Mouse (Mus musculus): ENCODE data around the gene Tmem198. TPM values are rescaled to one million over a fixed set of nuclear protein-coding genes. Genes with fewer than 3 reads are reported as not detected.

Tmem198 gene
- polyA plus RNA-seq, 1 experiment from 2014 or later = 0.98 TPM

GRCm38 (mm10) chr1:75448937-75449336 lies 30.4 kb upstream of the Tmem198 start:
- Histone ChIP-seq H3K4me2 (ENCODE audit: low read depth, low read length) (peak overlapping the region; percentile 0; the same call in 1 of the 2 replicates), H3K27me3 (ENCODE audit: control insufficient read depth, insufficient read depth, low read length) (peaks cover 30% of the 10 kb centered on the region), H3K4me1 (ENCODE audit: control insufficient read depth, insufficient read depth, low read length) (peaks cover 37% of the 10 kb centered on the region), H3K27ac (replicated peaks; ENCODE audit: low read depth, low read length) (0 out of 2 replicates have a peak overlapping the region, but pooled peaks have one; percentile 28), H3K36me3 (replicated peaks; ENCODE audit: control insufficient read depth, insufficient read depth, low read depth, low read length) (no peaks in the 10 kb centered on the region), H3K9ac (replicated peaks; ENCODE audit: low read length) (no peak overlapping the region; the same call in 1 of the 2 replicates), H3K9me3 (replicated peaks; ENCODE audit: control insufficient read depth, low read length) (no peaks in the 10 kb centered on the region), H3K4me3 (ENCODE audit: low read depth, low read length) (no peak overlapping the region)
- WGBS = 0% methylated on average over 14 of the region's 14 CpGs
- DNase-seq (ENCODE audit: low spot score) (no peak), ATAC-seq (replicated peaks; ENCODE audit: insufficient number of reproducible peaks, low FRiP score, low TSS enrichment, low read depth) (no peak)

DNA sequence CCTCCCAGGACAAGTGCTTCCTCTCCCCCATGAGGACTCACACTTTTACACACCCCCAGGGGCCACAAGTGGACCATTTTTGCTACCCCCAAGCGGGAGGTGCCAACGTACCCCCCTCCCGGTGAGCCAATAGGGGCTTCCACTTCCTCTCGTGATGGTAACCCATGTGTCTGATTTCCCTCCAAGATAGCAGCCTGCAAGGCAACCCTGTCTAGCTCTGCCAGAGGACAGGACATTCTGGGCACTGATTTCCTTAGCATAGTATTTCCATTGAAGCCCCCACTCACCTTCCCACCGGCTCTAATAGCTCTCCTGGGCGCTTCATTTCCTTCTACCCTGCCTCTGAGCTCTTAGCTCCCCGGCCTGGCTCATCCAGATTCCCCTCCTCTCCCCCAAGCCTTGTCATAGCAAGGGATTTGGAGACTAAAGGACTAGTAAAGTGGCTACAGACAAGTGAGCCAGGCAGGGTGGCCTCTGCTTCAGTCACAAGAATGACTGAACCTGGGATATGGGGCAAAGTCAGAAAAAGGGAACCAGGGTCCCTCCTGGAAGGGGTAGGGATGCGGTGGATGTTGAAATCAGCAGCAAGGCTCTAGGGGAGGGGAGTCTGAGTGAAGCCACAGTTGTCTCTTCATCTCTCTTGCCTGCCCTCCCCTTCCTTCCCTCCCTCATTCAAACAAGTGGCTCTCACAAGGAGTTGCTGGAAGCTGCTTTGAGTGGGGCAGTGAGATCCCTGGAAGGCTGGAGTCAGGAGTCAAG lies 29.8 kb upstream of the Tmem198 start:
- 3% methylated on average over 8 of the region's 8 CpGs for WGBS
- H3K36me3 ChIP-seq (replicated peaks; ENCODE audit: control insufficient read depth, insufficient read depth, low read depth, low read length) = no peaks in the 10 kb centered on the region
- H3K4me1 ChIP-seq (ENCODE audit: control insufficient read depth, insufficient read depth, low read length) = peaks cover 34% of the 10 kb centered on the region
- no peak for DNase-seq (ENCODE audit: low spot score)
- H3K9me3 ChIP-seq (replicated peaks; ENCODE audit: control insufficient read depth, low read length) = no peaks in the 10 kb centered on the region
- H3K27me3 ChIP-seq (ENCODE audit: control insufficient read depth, insufficient read depth, low read length) = peaks cover 30% of the 10 kb centered on the region
- H3K4me3 ChIP-seq (ENCODE audit: low read depth, low read length) = no peak overlapping the region
- no peak overlapping the region; the same call in 1 of the 2 replicates for H3K27ac ChIP-seq (replicated peaks; ENCODE audit: low read depth, low read length)
- no peak overlapping the region; the same call in 1 of the 2 replicates for H3K9ac ChIP-seq (replicated peaks; ENCODE audit: low read length)
- ATAC-seq (replicated peaks; ENCODE audit: insufficient number of reproducible peaks, low FRiP score, low TSS enrichment, low read depth) = no peak
- no peak overlapping the region for H3K4me2 ChIP-seq (ENCODE audit: low read depth, low read length)

DNA sequence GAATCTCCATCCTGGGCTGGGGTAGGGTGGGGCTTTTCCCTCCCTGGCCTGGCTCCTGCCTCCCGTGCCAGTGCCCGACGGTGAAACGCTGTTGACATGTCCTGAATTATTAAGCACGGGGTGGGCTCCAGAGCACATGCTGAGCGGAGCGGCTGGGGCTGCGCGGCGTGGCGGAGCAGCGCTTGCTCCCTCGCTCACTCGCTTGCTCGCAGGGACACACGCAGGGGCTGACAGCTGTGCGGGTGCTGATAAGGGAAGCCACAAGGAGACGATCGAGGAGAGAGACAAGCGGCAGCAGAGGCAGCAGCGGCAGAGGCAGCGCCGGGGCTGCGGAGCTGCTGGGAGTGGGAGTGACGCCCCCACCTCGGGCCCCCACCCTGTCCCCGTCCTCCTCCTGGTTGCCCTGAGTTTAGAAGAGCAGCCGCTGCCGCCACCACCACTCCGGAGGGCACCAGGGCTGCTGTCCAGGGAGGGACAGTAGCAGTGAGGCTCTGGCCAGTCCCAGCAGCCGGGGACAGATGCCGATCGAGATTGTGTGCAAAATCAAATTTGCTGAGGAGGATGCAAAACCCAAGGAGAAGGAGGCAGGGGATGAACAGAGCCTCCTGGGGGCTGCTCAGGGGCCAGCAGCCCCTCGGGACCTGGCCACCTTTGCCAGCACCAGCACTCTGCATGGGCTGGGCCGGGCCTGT lies 28.9 kb upstream of the Tmem198 start, which contains the start of gene Asic4:
Gene Asic4, plus strand, starts transcription at position 123 of the 692 bp plus-strand sequence.
- Histone ChIP-seq H3K9ac (replicated peaks; ENCODE audit: low read length) (peak within 1 kb of the TSS; percentile 54), H3K4me2 (ENCODE audit: low read depth, low read length) (peak within 1 kb of the TSS; percentile 46), H3K36me3 (replicated peaks; ENCODE audit: control insufficient read depth, insufficient read depth, low read depth, low read length) (no peaks in the 10 kb centered on the region), H3K27ac (replicated peaks; ENCODE audit: low read depth, low read length) (no peak within 1 kb of the TSS; the same call in 1 of the 2 replicates), H3K4me3 (ENCODE audit: low read depth, low read length) (peak within 1 kb of the TSS; percentile 26), H3K27me3 (ENCODE audit: control insufficient read depth, insufficient read depth, low read length) (peaks cover 30% of the 10 kb centered on the region), H3K4me1 (ENCODE audit: control insufficient read depth, insufficient read depth, low read length) (peaks cover 32% of the 10 kb centered on the region), H3K9me3 (replicated peaks; ENCODE audit: control insufficient read depth, low read length) (no peaks in the 10 kb centered on the region)
- ATAC-seq (replicated peaks; ENCODE audit: insufficient number of reproducible peaks, low FRiP score, low TSS enrichment, low read depth) = no peak
- DNase-seq (ENCODE audit: low spot score) = no peak
- WGBS = 2% methylated on average over 35 of the region's 35 CpGs

- no peak overlapping the region for H3K9ac ChIP-seq (replicated peaks; ENCODE audit: low read length)
- no peaks in the 10 kb centered on the region for H3K9me3 ChIP-seq (replicated peaks; ENCODE audit: control insufficient read depth, low read length)
- 70% methylated on average over 5 of the region's 5 CpGs for WGBS
- ATAC-seq (replicated peaks; ENCODE audit: insufficient number of reproducible peaks, low FRiP score, low TSS enrichment, low read depth) (no peak), DNase-seq (ENCODE audit: low spot score) (no peak)
- H3K27ac ChIP-seq (replicated peaks; ENCODE audit: low read depth, low read length) = no peak overlapping the region
- H3K4me3 ChIP-seq (ENCODE audit: low read depth, low read length) = no peak overlapping the region
- peaks cover 31% of the 10 kb centered on the region for H3K4me1 ChIP-seq (ENCODE audit: control insufficient read depth, insufficient read depth, low read length)
- no peaks in the 10 kb centered on the region for H3K36me3 ChIP-seq (replicated peaks; ENCODE audit: control insufficient read depth, insufficient read depth, low read depth, low read length)
- H3K4me2 ChIP-seq (ENCODE audit: low read depth, low read length) = no peak overlapping the region
- peaks cover 30% of the 10 kb centered on the region for H3K27me3 ChIP-seq (ENCODE audit: control insufficient read depth, insufficient read depth, low read length)
These were observed 27.4 kb upstream of the Tmem198 start for GRCm38 (mm10) chr1:75451900-75452299.

DNA sequence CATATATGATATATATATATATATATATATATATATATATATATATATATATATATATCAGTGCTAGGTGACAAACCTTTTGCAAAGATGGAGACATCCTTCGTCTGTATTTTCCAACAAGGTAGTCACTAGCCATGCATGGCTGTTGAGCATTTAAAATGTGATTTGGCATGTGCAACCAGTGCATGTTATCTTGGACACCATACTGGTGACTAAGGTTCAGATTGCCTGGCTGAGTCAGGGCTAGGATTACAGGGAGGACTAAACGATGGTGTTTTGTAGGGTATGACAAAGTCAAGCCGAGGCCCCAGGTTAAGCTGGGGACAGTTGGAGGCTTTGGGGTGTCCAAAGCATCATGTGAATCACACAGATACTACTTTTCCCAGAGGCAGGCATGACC lies 23.9 kb upstream of the Tmem198 start:
- 60% methylated on average over 3 of the region's 3 CpGs for WGBS
- H3K4me1 ChIP-seq (ENCODE audit: control insufficient read depth, insufficient read depth, low read length) = peaks cover 8% of the 10 kb centered on the region
- no peak overlapping the region for H3K4me2 ChIP-seq (ENCODE audit: low read depth, low read length)
- H3K9me3 ChIP-seq (replicated peaks; ENCODE audit: control insufficient read depth, low read length) = no peaks in the 10 kb centered on the region
- peaks cover 16% of the 10 kb centered on the region for H3K27me3 ChIP-seq (ENCODE audit: control insufficient read depth, insufficient read depth, low read length)
- H3K27ac ChIP-seq (replicated peaks; ENCODE audit: low read depth, low read length) = no peak overlapping the region
- no peak overlapping the region for H3K4me3 ChIP-seq (ENCODE audit: low read depth, low read length)
- no peak for DNase-seq (ENCODE audit: low spot score)
- ATAC-seq (replicated peaks; ENCODE audit: insufficient number of reproducible peaks, low FRiP score, low TSS enrichment, low read depth) = no peak
- no peaks in the 10 kb centered on the region for H3K36me3 ChIP-seq (replicated peaks; ENCODE audit: control insufficient read depth, insufficient read depth, low read depth, low read length)
- no peak overlapping the region for H3K9ac ChIP-seq (replicated peaks; ENCODE audit: low read length)

GRCm38 (mm10) chr1:75455948-75456347 lies 23.4 kb upstream of the Tmem198 start:
- no peak for DNase-seq (ENCODE audit: low spot score)
- Histone ChIP-seq H3K27me3 (ENCODE audit: control insufficient read depth, insufficient read depth, low read length) (peaks cover 11% of the 10 kb centered on the region), H3K4me2 (ENCODE audit: low read depth, low read length) (no peak overlapping the region)

GRCm38 (mm10) chr1:75456746-75457564 lies 22.4 kb upstream of the Tmem198 start:
- Histone ChIP-seq H3K4me2 (ENCODE audit: low read depth, low read length) (no peak overlapping the region), H3K4me1 (ENCODE audit: control insufficient read depth, insufficient read depth, low read length) (no peaks in the 10 kb centered on the region; the same call in none of the 2 replicates), H3K4me3 (ENCODE audit: low read depth, low read length) (no peak overlapping the region), H3K9ac (replicated peaks; ENCODE audit: low read length) (no peak overlapping the region), H3K36me3 (replicated peaks; ENCODE audit: control insufficient read depth, insufficient read depth, low read depth, low read length) (no peaks in the 10 kb centered on the region), H3K27me3 (ENCODE audit: control insufficient read depth, insufficient read depth, low read length) (peaks cover 7% of the 10 kb centered on the region), H3K27ac (replicated peaks; ENCODE audit: low read depth, low read length) (no peak overlapping the region), H3K9me3 (replicated peaks; ENCODE audit: control insufficient read depth, low read length) (no peaks in the 10 kb centered on the region)
- WGBS = 6% methylated on average over 14 of the region's 14 CpGs
- ATAC-seq (replicated peaks; ENCODE audit: insufficient number of reproducible peaks, low FRiP score, low TSS enrichment, low read depth) (no peak), DNase-seq (ENCODE audit: low spot score) (peak; percentile 60)

More at GRCm38 (mm10) chr1:75455948-75456347, 23.4 kb upstream of the Tmem198 start:
- Histone ChIP-seq H3K9me3 (replicated peaks; ENCODE audit: control insufficient read depth, low read length) (no peaks in the 10 kb centered on the region), H3K4me3 (ENCODE audit: low read depth, low read length) (no peak overlapping the region), H3K36me3 (replicated peaks; ENCODE audit: control insufficient read depth, insufficient read depth, low read depth, low read length) (no peaks in the 10 kb centered on the region), H3K9ac (replicated peaks; ENCODE audit: low read length) (no peak overlapping the region), H3K27ac (replicated peaks; ENCODE audit: low read depth, low read length) (no peak overlapping the region), H3K4me1 (ENCODE audit: control insufficient read depth, insufficient read depth, low read length) (peaks cover 3% of the 10 kb centered on the region)
- ATAC-seq (replicated peaks; ENCODE audit: insufficient number of reproducible peaks, low FRiP score, low TSS enrichment, low read depth) = no peak
- WGBS = 13% methylated on average over 5 of the region's 5 CpGs

Measured in embryonic facial prominence, embryonic 11.5 days (tissue).